Mouse (Mus musculus): ENCODE results near the gene Cast. TPM values are rescaled to one million over a fixed set of nuclear protein-coding genes. Genes with fewer than 3 reads are reported as not detected.

Cast gene
- total RNA-seq, 2 experiments from 2014 or later = 6.3 to 9.2 TPM

GRCm38 (mm10) chr13:74733726-74734125 is 74.9 kb downstream of the Cast start:
- no peak for DNase-seq (ENCODE audit: low spot score in 2 of 2)
- intact Hi-C loops (cut with DNase I) = no loop called here

DNA sequence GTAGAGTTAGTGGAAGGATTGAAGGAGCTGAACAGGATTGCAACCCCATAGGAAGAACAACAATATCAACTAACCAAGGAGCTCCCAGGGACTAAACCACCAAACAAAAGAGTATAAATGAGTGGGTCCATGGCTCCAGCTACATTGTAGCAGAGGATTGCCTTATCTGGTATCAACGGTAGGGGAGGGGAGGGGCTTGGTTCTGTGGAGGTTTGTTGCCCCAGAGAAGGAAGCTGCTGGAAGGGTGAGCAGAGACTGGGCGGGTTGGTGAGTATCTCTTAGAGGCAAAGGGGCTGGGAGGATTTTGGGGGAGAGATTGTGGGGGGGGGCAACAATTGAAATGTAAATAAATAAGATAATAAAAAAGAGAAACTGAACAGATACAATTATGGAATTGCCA is 89.6 kb downstream of the Cast start:
- no peak for DNase-seq (ENCODE audit: low spot score in 2 of 2)
- intact Hi-C loops (cut with DNase I) = no loop called here

DNA sequence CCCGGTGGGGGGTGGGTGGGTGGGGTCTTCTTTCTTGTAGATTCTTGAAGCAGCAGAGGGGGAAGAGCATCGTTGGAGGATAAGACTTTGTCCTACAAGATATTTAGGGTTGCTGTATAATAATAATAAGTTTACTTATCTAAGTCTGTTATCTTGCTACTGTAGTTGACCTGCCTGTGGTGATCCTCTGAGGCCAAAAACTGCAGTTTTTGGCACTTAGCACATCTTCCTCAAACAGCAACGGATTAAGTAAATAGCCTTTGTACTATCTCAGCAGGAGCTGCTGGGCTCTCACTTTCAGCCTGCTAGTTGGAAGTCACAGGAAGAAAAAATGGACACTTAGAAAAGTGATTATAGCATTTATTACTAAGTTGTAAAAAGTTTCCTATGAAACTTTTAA is 112.4 kb downstream of the Cast start:
- intact Hi-C loops (cut with DNase I) = no loop called here

DNA sequence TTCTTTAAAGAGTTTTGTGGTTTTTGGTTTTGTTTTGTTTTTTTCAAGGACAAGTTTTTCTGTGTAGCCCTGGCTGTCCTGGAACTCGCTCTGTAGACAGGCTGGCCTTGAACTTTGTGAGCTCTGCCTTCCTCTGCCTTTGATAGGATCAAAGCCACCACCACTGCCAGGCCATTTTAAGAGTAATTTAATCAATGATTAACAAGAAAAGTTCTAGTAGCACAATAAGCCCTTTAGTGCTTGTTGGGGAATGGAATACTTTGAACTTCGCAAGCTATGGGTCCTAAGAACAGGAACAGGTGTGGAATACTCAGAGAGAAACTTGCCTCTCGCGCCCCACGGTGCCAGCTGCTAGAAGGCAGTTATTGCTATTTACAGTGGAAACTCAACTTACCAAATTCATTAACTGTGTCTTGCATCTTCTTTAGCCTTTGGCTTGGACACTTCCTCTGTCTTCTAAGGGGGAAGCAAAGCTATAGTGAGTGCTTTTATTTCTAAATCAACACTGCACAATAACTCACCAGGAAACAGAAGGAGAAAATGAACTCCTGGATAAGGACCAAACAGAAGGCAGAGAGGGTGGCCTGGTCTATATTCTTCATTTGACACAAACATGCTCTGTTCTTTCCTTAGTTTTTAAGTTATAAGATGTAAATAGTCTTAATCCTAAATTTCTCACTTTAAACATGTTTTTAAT is 113.0 kb downstream of the Cast start:
- intact Hi-C loops (cut with DNase I) = no loop called here
- no peak for DNase-seq (ENCODE audit: low spot score in 2 of 2)

More for the DNA sequence above, 112.4 kb downstream of the Cast start:
- no peak for DNase-seq (ENCODE audit: low spot score in 2 of 2)

Other genes starting within 250 kb of the Cast start
- gene Erap1, start 169.2 kb downstream of the Cast start, total RNA-seq (2021) = 10 to 100 TPM in 1 of 2 experiments, 1 to 10 TPM in 1; 9.7 to 13.2 TPM